Mouse (Mus musculus) megakaryocyte, embryonic 14.5 days (primary cell): Measurements from ENCODE around the gene Casp8.
"Not testable (repeated sequence)": the region's sequence is repeated elsewhere in the genome, so short reads cannot be mapped to it uniquely, and the experiment has no call there.

ENCODE experiments used
- FLI1 ChIP-seq: IDR thresholded peaks from 2 replicates; pipeline ENCODE4 v1.6.1; 2012; ENCODE audit warnings: low read length, inconsistent platforms, mixed read lengths
- GATA1 ChIP-seq: IDR thresholded peaks from 3 replicates; pipeline ENCODE4 v1.6.1; 2012; ENCODE audit warnings: mixed read lengths, low read length, inconsistent platforms, borderline replicate concordance

- TF ChIP-seq GATA1, FLI1: not testable (repeated sequence)
Measured at GRCm38 (mm10) chr1:58859131-58859530, 64.0 kb downstream of the Casp8 start.
